ENCODE assay signal across 7 mouse cellular contexts in the genomic region with DNA sequence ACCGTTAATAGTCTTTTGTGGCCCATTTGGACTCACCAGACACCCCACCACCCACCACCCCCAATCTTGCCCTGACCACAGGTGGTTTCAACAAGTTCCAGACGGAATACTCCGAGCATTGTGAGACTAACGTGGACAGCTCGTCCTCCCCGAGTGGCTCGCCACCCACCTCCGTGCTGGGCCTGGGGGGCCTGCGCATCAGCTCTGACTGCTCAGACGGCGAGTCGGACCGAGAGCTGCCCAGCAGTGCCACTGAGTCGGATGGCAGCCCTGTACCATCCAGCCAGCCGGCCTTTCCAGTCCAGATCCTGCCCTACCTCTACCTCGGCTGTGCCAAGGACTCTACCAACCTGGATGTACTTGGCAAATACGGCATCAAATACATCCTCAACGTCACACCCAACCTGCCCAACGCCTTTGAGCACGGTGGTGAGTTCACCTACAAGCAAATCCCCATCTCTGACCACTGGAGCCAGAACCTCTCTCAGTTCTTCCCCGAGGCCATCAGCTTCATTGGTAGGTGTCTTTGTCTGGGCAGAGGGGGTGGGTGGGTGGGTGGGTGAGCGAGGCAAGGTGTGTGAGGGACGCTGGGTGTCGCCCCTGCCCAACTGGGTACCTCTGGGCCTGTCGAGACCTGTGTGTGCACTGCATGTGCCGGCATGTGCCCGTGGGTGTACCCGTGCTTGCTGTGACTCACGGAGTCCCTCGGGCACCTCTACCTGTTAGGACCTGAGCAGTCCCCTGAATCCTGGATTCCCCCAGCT. TPM values are rescaled to one million over a fixed set of nuclear protein-coding genes. Genes with fewer than 3 reads are reported as not detected.
DNase-seq lines count a peak whose midpoint lies in the region; ATAC-seq lines count a peak whose summit lies in the region.

No protein-coding gene starts in this region.

- H3K4me1 ChIP-seq in megakaryocyte, embryonic 14.5 days: peaks cover 74% of the 10 kb centered on the region
- peaks cover 40% of the 10 kb centered on the region for H3K4me1 ChIP-seq in forebrain, embryonic 15.5 days
- peaks cover 54% of the 10 kb centered on the region for H3K4me1 ChIP-seq in limb, embryonic 12.5 days (replicated peaks)
- peaks cover 31% of the 10 kb centered on the region for H3K4me1 ChIP-seq in stomach, embryonic 15.5 days

- no peak for ATAC-seq in megakaryocyte, adult 5-6 weeks (ENCODE audit: poor library complexity, severe bottlenecking)
- no peak for ATAC-seq in forebrain, embryonic 15.5 days (replicated peaks)
- no peak for ATAC-seq in limb, embryonic 12.5 days (ENCODE audit: insufficient number of reproducible peaks, insufficient read depth, low FRiP score, low TSS enrichment, low read depth)
- no peak for ATAC-seq in stomach, embryonic 15.5 days (ENCODE audit: insufficient read depth, low FRiP score, low read depth)

- 86% methylated on average over 30 of the region's 30 CpGs for WGBS in forebrain, embryonic 15.5 days
- 61% methylated on average over 30 of the region's 30 CpGs for WGBS in limb, embryonic 12.5 days
- 76% methylated on average over 30 of the region's 30 CpGs for WGBS in stomach, embryonic 15.5 days

- peaks cover 28% of the 10 kb centered on the region for H3K36me3 ChIP-seq in megakaryocyte, embryonic 14.5 days (replicated peaks; ENCODE audit: low read length)
- peaks cover 15% of the 10 kb centered on the region for H3K36me3 ChIP-seq in forebrain, embryonic 15.5 days
- peaks cover 53% of the 10 kb centered on the region for H3K36me3 ChIP-seq in limb, embryonic 12.5 days
- H3K36me3 ChIP-seq in stomach, embryonic 15.5 days: peaks cover 18% of the 10 kb centered on the region

- H3K4me2 ChIP-seq in forebrain, embryonic 15.5 days (replicated peaks): peak overlapping the region; percentile 98
- peak overlapping the region; percentile 96 for H3K4me2 ChIP-seq in limb, embryonic 12.5 days
- peak overlapping the region; percentile 100 for H3K4me2 ChIP-seq in stomach, embryonic 15.5 days

- no peak overlapping the region for H3K27ac ChIP-seq in forebrain, embryonic 15.5 days (replicated peaks)
- peak overlapping the region; percentile 99 for H3K27ac ChIP-seq in limb, embryonic 12.5 days
- peak overlapping the region; percentile 98 for H3K27ac ChIP-seq in stomach, embryonic 15.5 days

- no peak for DNase-seq in layer of hippocampus, adult 8-10 months (ENCODE audit: low spot score in 2 of 2)
- DNase-seq in kidney, postnatal 25 days: no peak

- no peaks in the 10 kb centered on the region for H3K9me3 ChIP-seq in megakaryocyte, embryonic 14.5 days
- no peaks in the 10 kb centered on the region for H3K9me3 ChIP-seq in forebrain, embryonic 15.5 days
- no peaks in the 10 kb centered on the region for H3K9me3 ChIP-seq in limb, embryonic 12.5 days
- H3K9me3 ChIP-seq in stomach, embryonic 15.5 days: no peaks in the 10 kb centered on the region

- H3K9ac ChIP-seq in forebrain, embryonic 15.5 days (replicated peaks): 0 out of 2 replicates have a peak overlapping the region, but pooled peaks have one; percentile 87
- H3K9ac ChIP-seq in limb, embryonic 12.5 days (replicated peaks): peak overlapping the region; percentile 98
- 0 out of 2 replicates have a peak overlapping the region, but pooled peaks have one; percentile 9 for H3K9ac ChIP-seq in stomach, embryonic 15.5 days

- peak overlapping the region; percentile 92 for H3K4me3 ChIP-seq in megakaryocyte, embryonic 14.5 days (replicated peaks)
- peak overlapping the region; percentile 71 for H3K4me3 ChIP-seq in forebrain, embryonic 15.5 days
- H3K4me3 ChIP-seq in limb, embryonic 12.5 days (replicated peaks): peak overlapping the region; percentile 99
- H3K4me3 ChIP-seq in stomach, embryonic 15.5 days (replicated peaks): peak overlapping the region; percentile 94

- peaks cover 51% of the 10 kb centered on the region for H3K27me3 ChIP-seq in megakaryocyte, embryonic 14.5 days (replicated peaks)
- no peaks in the 10 kb centered on the region for H3K27me3 ChIP-seq in forebrain, embryonic 15.5 days
- no peaks in the 10 kb centered on the region for H3K27me3 ChIP-seq in limb, embryonic 12.5 days
- H3K27me3 ChIP-seq in stomach, embryonic 15.5 days (replicated peaks): no peaks in the 10 kb centered on the region

RNA-seq across cellular contexts. Expression of a gene that starts 2.4 kb away (rescaled TPM):
- 6.2 and 7.5 TPM in 2 replicates for polyA plus RNA-seq in megakaryocyte, embryonic 14.5 days (2012; ENCODE audit: insufficient read depth, low replicate concordance)
- total RNA-seq in megakaryocyte, adult 5-6 weeks (2015): 71.0 and 83.1 TPM in 2 replicates
- 28.1 and 35.0 TPM in 2 replicates for total RNA-seq in megakaryocyte, adult 5-6 weeks (2017)
- polyA plus RNA-seq in forebrain, embryonic 15.5 days (2015; fragmentation: Nextera tagmentation; extraction: Ambion mirVana): 9.2 and 10.4 TPM in 2 replicates
- polyA plus RNA-seq in limb, embryonic 12.5 days (2016; fragmentation: Nextera tagmentation; extraction: Ambion mirVana): 53.7 and 58.9 TPM in 2 replicates
- 16.8 and 17.1 TPM in 2 replicates for polyA plus RNA-seq in stomach, embryonic 15.5 days (2015; fragmentation: Nextera tagmentation; extraction: Ambion mirVana)
- total RNA-seq in layer of hippocampus, adult 8-10 months (2022): 10 to 100 TPM; 78.0 to 84.8 (median 80.5) TPM

RNA-seq across cellular contexts. Expression of a gene that starts 58.5 kb away (rescaled TPM):
- polyA plus RNA-seq in megakaryocyte, embryonic 14.5 days (2012; ENCODE audit: insufficient read depth, low replicate concordance): 30.4 and 41.5 TPM in 2 replicates
- 1,974 and 2,078 TPM in 2 replicates for total RNA-seq in megakaryocyte, adult 5-6 weeks (2015)
- 1,150 and 1,200 TPM in 2 replicates for total RNA-seq in megakaryocyte, adult 5-6 weeks (2017)
- polyA plus RNA-seq in forebrain, embryonic 15.5 days (2015; fragmentation: Nextera tagmentation; extraction: Ambion mirVana): 615 and 643 TPM in 2 replicates
- 938 and 976 TPM in 2 replicates for polyA plus RNA-seq in limb, embryonic 12.5 days (2016; fragmentation: Nextera tagmentation; extraction: Ambion mirVana)
- 805 and 953 TPM in 2 replicates for polyA plus RNA-seq in stomach, embryonic 15.5 days (2015; fragmentation: Nextera tagmentation; extraction: Ambion mirVana)
- 100 to 1,000 TPM; 250 to 295 (median 266) TPM for total RNA-seq in layer of hippocampus, adult 8-10 months (2022)

Comparison
In these comparisons a context has a peak if more than half of its experiments do, and no peak if none do; other contexts are left out.
1. H3K9ac ChIP-seq: peak in every context shown above with its lines; median percentile 98 in limb, embryonic 12.5 days; 87 in forebrain, embryonic 15.5 days; 9 in stomach, embryonic 15.5 days.
2. RNA of a gene that starts 58.5 kb away (polyA plus RNA-seq): 938 to 976 TPM in limb, embryonic 12.5 days, 805 to 953 TPM in stomach, embryonic 15.5 days and 615 to 643 TPM in forebrain, embryonic 15.5 days; 30.4 to 41.5 TPM in megakaryocyte, embryonic 14.5 days; every median in the first group is over 10 times any median in the second.
3. Peak in every context shown above with its lines, with median percentiles within 50 percentile points of each other: H3K4me3 ChIP-seq and H3K4me2 ChIP-seq.